Mouse (Mus musculus) cortical plate, adult 2 months (tissue): Measurements from ENCODE around the gene C530025M09Rik.

Experiments used
- CTCF ChIP-seq: fragments of 200-500 bp; IDR thresholded peaks from 2 replicates; pipeline ENCODE4 v1.5.1; 2011; ENCODE audit warnings: mild to moderate bottlenecking, control low read depth, low read length; ENCODE audit not compliant: insufficient read depth; ENCODE audit errors: extremely low read depth
- POLR2A ChIP-seq: fragments of 200-500 bp; IDR thresholded peaks from 2 replicates; pipeline ENCODE4 v1.6.1; 2011; ENCODE audit warnings: mild to moderate bottlenecking, low read length, control low read depth; ENCODE audit not compliant: insufficient read depth; ENCODE audit errors: extremely low read depth

DNA sequence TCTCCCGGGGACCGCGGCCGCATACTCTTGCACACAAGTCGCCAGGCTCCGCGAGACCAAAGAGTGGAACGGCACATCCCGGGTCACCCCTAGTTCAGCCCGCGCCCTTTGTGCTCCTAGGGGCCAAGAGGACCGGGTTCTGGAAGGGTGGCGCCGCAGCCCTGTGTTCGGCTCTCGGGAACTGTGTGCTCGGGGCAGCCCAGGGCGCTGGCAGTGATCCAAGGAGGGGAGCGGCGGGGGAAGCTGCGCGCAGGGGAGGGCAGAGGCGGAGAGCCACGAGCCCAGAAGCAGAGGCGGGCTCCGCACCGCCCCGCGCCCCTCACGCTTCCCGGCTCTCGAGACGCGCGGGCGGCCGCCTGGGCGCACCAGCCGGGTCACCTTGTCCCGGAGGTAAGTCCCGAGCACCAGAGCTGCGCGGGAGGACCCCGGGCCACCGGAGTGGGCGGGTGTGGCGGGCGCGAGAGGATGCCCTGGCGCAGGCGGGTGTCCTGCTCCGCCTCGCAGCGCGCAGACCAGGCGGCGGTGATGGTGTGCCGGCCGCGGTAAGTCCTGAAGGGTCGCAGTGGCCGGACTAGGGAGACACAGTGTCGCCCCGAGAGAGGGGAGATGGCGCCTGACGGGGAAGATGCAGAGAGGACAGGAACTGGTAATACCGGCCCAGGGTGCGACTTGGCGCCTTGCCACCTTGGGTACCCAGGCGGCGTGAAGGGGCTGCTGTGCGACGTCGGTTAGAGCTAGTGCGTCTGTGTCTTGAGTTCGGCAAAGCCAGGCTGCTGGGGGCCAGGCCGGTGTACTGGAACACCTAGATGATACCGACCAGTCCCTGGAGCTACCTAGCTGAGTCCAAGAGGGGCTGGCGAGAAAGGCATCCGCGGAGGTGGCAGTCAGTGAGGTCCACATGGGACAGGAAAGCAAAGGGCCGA is at the start of gene C530025M09Rik:
- TF ChIP-seq CTCF: no peak
- no peak for TF ChIP-seq POLR2A
